Mouse (Mus musculus) CH12.LX (cell line): ENCODE results near the gene Qrfp. TPM values are rescaled to one million over a fixed set of nuclear protein-coding genes. Genes with fewer than 3 reads are reported as not detected.

Experiments
- DNase-seq: peaks from one replicate; pipeline ENCODE4 v3.0.0-alpha.2; 2013; ENCODE audit errors: extremely low read depth
- H3K27ac ChIP-seq: 2 replicates; pipeline ENCODE4 v1.5.1; 2012; ENCODE audit warnings: low read depth, mild to moderate bottlenecking, control low read depth, moderate library complexity; ENCODE audit not compliant: insufficient read depth
- H3K27me3 ChIP-seq: replicated peaks from 2 replicates; pipeline ENCODE3; 2012; ENCODE audit warnings: inconsistent platforms
- H3K36me3 ChIP-seq, 2 experiments: replicated peaks in 1 of 2; 2 replicates each; pipeline versions ENCODE3 to v1.6.1; 2012; ENCODE audit warnings: inconsistent platforms in 1 of 2, low read length in 1 of 2, mild to moderate bottlenecking in 1 of 2, mixed read lengths in 1 of 2, moderate library complexity in 1 of 2; ENCODE audit not compliant: control insufficient read depth in 1 of 2, insufficient read depth in 1 of 2
- H3K4me1 ChIP-seq, 2 experiments: 2 replicates each; pipeline ENCODE4 v1.6.1; 2012; ENCODE audit warnings: inconsistent platforms in 1 of 2, moderate library complexity in 1 of 2; ENCODE audit not compliant: insufficient read depth in 2 of 2, control insufficient read depth in 1 of 2
- H3K4me2 ChIP-seq: 2 replicates; pipeline ENCODE4 v1.6.1; 2012; ENCODE audit warnings: low read depth, mild to moderate bottlenecking, control low read depth; ENCODE audit not compliant: poor library complexity, insufficient read depth, severe bottlenecking
- H3K4me3 ChIP-seq, 3 experiments: fragments of 150-350 bp in 1 of 3; sonication (generic) in 1 of 3; replicated peaks in 1 of 3; 2 replicates each; pipeline versions ENCODE3 to v1.5.1; 2011 to 2012; ENCODE audit warnings: low read depth in 2 of 3, low read length in 2 of 3, mild to moderate bottlenecking in 2 of 3, moderate library complexity in 2 of 3, control low read depth in 1 of 3, improper control_type of control experiment in 1 of 3, inconsistent platforms in 1 of 3, mixed read lengths in 1 of 3; ENCODE audit not compliant: poor library complexity in 1 of 3
- H3K79me2 ChIP-seq: replicated peaks from 2 replicates; pipeline ENCODE4 v1.6.1; 2012; ENCODE audit warnings: mild to moderate bottlenecking, moderate library complexity; ENCODE audit not compliant: control insufficient read depth, poor library complexity, insufficient read depth, severe bottlenecking; ENCODE audit errors: extremely low read depth
- H3K9ac ChIP-seq: 2 replicates; pipeline ENCODE4 v1.6.1; 2012; ENCODE audit warnings: low read depth, mild to moderate bottlenecking, control low read depth, moderate library complexity; ENCODE audit not compliant: insufficient read depth
- H3K9me3 ChIP-seq: replicated peaks from 2 replicates; pipeline ENCODE3; 2012; ENCODE audit warnings: low read length, inconsistent platforms, mixed read lengths
- CHD2 ChIP-seq: IDR thresholded peaks from 2 replicates; pipeline ENCODE4 v1.6.1; 2011; ENCODE audit warnings: low read length, improper control_type of control experiment
- ELF1 ChIP-seq: IDR thresholded peaks from 2 replicates; pipeline ENCODE4 v1.6.1; 2014; ENCODE audit warnings: low read depth, mild to moderate bottlenecking, inconsistent platforms, low read length, improper control_type of control experiment
- ETS1 ChIP-seq: conservative IDR thresholded peaks from 2 replicates; pipeline ENCODE4 v1.6.1; 2012; ENCODE audit warnings: low read depth, mild to moderate bottlenecking, inconsistent platforms, low read length, improper control_type of control experiment, moderate library complexity
- GABPA ChIP-seq: IDR thresholded peaks from 2 replicates; pipeline ENCODE4 v1.6.1; 2012; ENCODE audit warnings: low read depth, low read length, improper control_type of control experiment, inconsistent platforms; ENCODE audit not compliant: insufficient replicate concordance
- HCFC1 ChIP-seq: IDR thresholded peaks from 2 replicates; pipeline ENCODE4 v1.6.1; 2012; ENCODE audit warnings: low read depth, mild to moderate bottlenecking, inconsistent platforms, low read length, improper control_type of control experiment
- JUN ChIP-seq: IDR thresholded peaks from 2 replicates; pipeline ENCODE4 v1.6.1; 2011; ENCODE audit warnings: low read depth, mild to moderate bottlenecking, low read length, improper control_type of control experiment, moderate library complexity; ENCODE audit not compliant: insufficient read depth
- KAT2A ChIP-seq: IDR thresholded peaks from 2 replicates; pipeline ENCODE4 v1.6.1; 2012; ENCODE audit warnings: low read length, improper control_type of control experiment, inconsistent platforms; ENCODE audit not compliant: insufficient replicate concordance
- MAFK ChIP-seq: IDR thresholded peaks from 2 replicates; pipeline ENCODE4 v1.6.1; 2011; ENCODE audit warnings: low read length, improper control_type of control experiment; ENCODE audit not compliant: insufficient replicate concordance
- MAX ChIP-seq: IDR thresholded peaks from 2 replicates; pipeline ENCODE4 v1.6.1; 2011; ENCODE audit warnings: low read length, improper control_type of control experiment
- MAZ ChIP-seq: IDR thresholded peaks from 2 replicates; pipeline ENCODE4 v1.6.1; 2012; ENCODE audit warnings: low read depth, mild to moderate bottlenecking, inconsistent platforms, low read length, improper control_type of control experiment, moderate library complexity
- MEF2A ChIP-seq: IDR thresholded peaks from 2 replicates; pipeline ENCODE4 v1.6.1; 2014; ENCODE audit warnings: low read depth, mild to moderate bottlenecking, inconsistent platforms, low read length, improper control_type of control experiment, borderline replicate concordance
- MYC ChIP-seq: IDR thresholded peaks from 2 replicates; pipeline ENCODE4 v1.6.1; 2011; ENCODE audit warnings: low read depth, mild to moderate bottlenecking, improper control_type of control experiment, low read length
- NELFE ChIP-seq: IDR thresholded peaks from 2 replicates; pipeline ENCODE4 v1.6.1; 2011; ENCODE audit warnings: low read depth, low read length, improper control_type of control experiment
- PAX5 ChIP-seq: IDR thresholded peaks from 2 replicates; pipeline ENCODE4 v1.6.1; 2012; ENCODE audit warnings: low read length, inconsistent platforms, mixed read lengths
- SMC3 ChIP-seq: IDR thresholded peaks from 2 replicates; pipeline ENCODE4 v1.6.1; 2011; ENCODE audit warnings: low read depth, low read length, improper control_type of control experiment
- TCF12 ChIP-seq: IDR thresholded peaks from 2 replicates; pipeline ENCODE4 v1.6.1; 2014; ENCODE audit warnings: low read depth, mild to moderate bottlenecking, inconsistent platforms, low read length, improper control_type of control experiment
- UBTF ChIP-seq: IDR thresholded peaks from 2 replicates; pipeline ENCODE4 v1.6.1; 2012; ENCODE audit warnings: low read depth, mild to moderate bottlenecking, inconsistent platforms, low read length, improper control_type of control experiment, moderate library complexity
- USF1 ChIP-seq: IDR thresholded peaks from 2 replicates; pipeline ENCODE4 v1.6.1; 2014; ENCODE audit warnings: low read depth, mild to moderate bottlenecking, inconsistent platforms, low read length, improper control_type of control experiment
- USF2 ChIP-seq: conservative IDR thresholded peaks from 2 replicates; pipeline ENCODE4 v1.6.1; 2011; ENCODE audit warnings: low read depth, low read length, improper control_type of control experiment
- ZC3H11A ChIP-seq: IDR thresholded peaks from 2 replicates; pipeline ENCODE4 v1.6.1; 2012; ENCODE audit warnings: low read depth, mild to moderate bottlenecking, inconsistent platforms, low read length, improper control_type of control experiment
- ZKSCAN1 ChIP-seq: IDR thresholded peaks from 2 replicates; pipeline ENCODE4 v1.6.1; 2012; ENCODE audit warnings: low read depth, inconsistent platforms, low read length, improper control_type of control experiment, borderline replicate concordance
- dilution Hi-C: fragments of 300-500 bp; cut with MboI; formaldehyde crosslinking; loops from 2 replicates; pipeline ENCODE4 v1.14.3; 2020; ENCODE audit warnings: low sequenced_read_pairs; ENCODE audit not compliant: extremely low pct_unique_long_range_greater_than_20kb, extremely low pct_ligation_motif_present
- in situ Hi-C: fragments of 300-500 bp; cut with MboI; formaldehyde crosslinking; loops from 3 replicates; pipeline ENCODE4 v1.14.3; 2019; ENCODE audit warnings: low sequenced_read_pairs, low pct_ligation_motif_present, low pct_unique_long_range_greater_than_20kb, mixed read lengths
- polyA plus RNA-seq: library from polyadenylated mRNA; unstranded; fragments of >175 nt; gene quantifications from 2 replicates; pipeline ENCODE4 v1.2.1, GENCODE M21; 2012; ENCODE audit warnings: low read depth; ENCODE audit not compliant: insufficient read length
- total RNA-seq, 2 experiments: library from RNA; depleted of rRNA; stranded (reverse); fragments of 300-350 nt in 1 of 2; fragments of >200 nt in 1 of 2; gene quantifications; 2 replicates each; pipeline ENCODE4 v1.2.3; 2012 to 2014

Qrfp gene
- total and polyA plus RNA-seq, 3 experiments, result not detected

- TF ChIP-seq UBTF, result no peak
- no peak for TF ChIP-seq ZC3H11A
- TF ChIP-seq JUN, result no peak
- TF ChIP-seq PAX5, result no peak
- no peak for TF ChIP-seq USF2
- TF ChIP-seq MAZ, result no peak
- TF ChIP-seq TCF12, result no peak
- TF ChIP-seq KAT2A, result no peak
- no peak for TF ChIP-seq HCFC1
- no peak for TF ChIP-seq ETS1
- no peak for TF ChIP-seq MYC
- no peak for TF ChIP-seq GABPA
- DNase-seq, result no peak
- Histone ChIP-seq H3K9me3 (no peaks in the 10 kb centered on the region), H3K27ac (no peak overlapping the region), H3K79me2 (no peaks in the 10 kb centered on the region; the same call in none of the 2 replicates), H3K27me3 (no peaks in the 10 kb centered on the region), H3K4me3 (no peak overlapping the region), H3K4me2 (no peak overlapping the region), H3K4me1 (peaks cover 8 to 57% of the 10 kb centered on the region in 2 experiments), H3K9ac (no peak overlapping the region), H3K36me3 (peaks cover 0 to 10% of the 10 kb centered on the region in 2 experiments)
- in situ Hi-C loops (no loop called here), dilution Hi-C loops (no loop called here)
These were observed 43.3 kb downstream of the Qrfp start for GRCm38 (mm10) chr2:31767104-31767503.

- no peak overlapping the region for H3K9ac ChIP-seq
- dilution Hi-C loops (no loop called here), in situ Hi-C loops (no loop called here)
- no peak overlapping the region for H3K4me2 ChIP-seq
- no peaks in the 10 kb centered on the region; the same call in 1 of the 2 replicates for H3K79me2 ChIP-seq
- no peaks in the 10 kb centered on the region for H3K9me3 ChIP-seq
- TF ChIP-seq ZC3H11A, result no peak
- TF ChIP-seq CHD2, result no peak
- TF ChIP-seq MEF2A, result no peak
- TF ChIP-seq MAFK, result no peak
- TF ChIP-seq UBTF, result no peak
- TF ChIP-seq PAX5, result no peak
- TF ChIP-seq NELFE, result no peak
- no peak for TF ChIP-seq ELF1
- no peak for TF ChIP-seq USF2
- TF ChIP-seq SMC3, result no peak
- TF ChIP-seq MYC, result no peak
- TF ChIP-seq ZKSCAN1, result no peak
- no peak for TF ChIP-seq MAX
- no peak for TF ChIP-seq USF1
- no peak overlapping the region for H3K27ac ChIP-seq
- no peaks in the 10 kb centered on the region for H3K27me3 ChIP-seq
- no peak for DNase-seq
- H3K4me3 ChIP-seq, result no peak overlapping the region
- peaks cover 0 to 8% of the 10 kb centered on the region in 2 experiments for H3K36me3 ChIP-seq
- H3K4me1 ChIP-seq, result peaks cover 8 to 47% of the 10 kb centered on the region in 2 experiments
These were observed 47.1 kb downstream of the Qrfp start for GRCm38 (mm10) chr2:31763271-31763670.
